Mouse (Mus musculus): ENCODE results near the gene Gm17268.

Gene Gm17268

DNA sequence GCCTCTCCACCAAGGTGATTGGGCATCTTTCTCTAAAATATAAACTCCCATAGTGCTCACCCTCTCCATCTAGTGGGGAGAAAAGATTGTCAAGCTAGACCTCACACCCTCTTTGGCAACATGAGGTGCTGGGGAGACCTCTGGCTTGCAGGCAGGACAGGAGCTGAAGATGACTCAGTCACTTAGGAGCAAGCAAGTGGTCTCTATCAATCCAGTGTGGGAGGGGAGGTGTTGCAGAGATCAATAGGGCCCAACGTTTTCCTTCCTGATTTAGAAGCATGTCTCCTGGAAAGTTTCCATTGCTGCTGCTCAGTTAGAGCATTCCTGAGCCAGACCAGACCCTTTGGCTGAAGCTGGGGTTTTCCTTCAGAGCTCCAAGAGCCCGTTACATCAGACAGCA lies at the start of gene Gm17268:
Gene Gm17268 (minus strand): TSS at position 28 of the 400 bp plus-strand sequence.
- no peak for DNase-seq

- no peak for DNase-seq
These were observed 46.0 kb upstream of the Gm17268 start for GRCm38 (mm10) chr11:82084360-82084759.

DNA sequence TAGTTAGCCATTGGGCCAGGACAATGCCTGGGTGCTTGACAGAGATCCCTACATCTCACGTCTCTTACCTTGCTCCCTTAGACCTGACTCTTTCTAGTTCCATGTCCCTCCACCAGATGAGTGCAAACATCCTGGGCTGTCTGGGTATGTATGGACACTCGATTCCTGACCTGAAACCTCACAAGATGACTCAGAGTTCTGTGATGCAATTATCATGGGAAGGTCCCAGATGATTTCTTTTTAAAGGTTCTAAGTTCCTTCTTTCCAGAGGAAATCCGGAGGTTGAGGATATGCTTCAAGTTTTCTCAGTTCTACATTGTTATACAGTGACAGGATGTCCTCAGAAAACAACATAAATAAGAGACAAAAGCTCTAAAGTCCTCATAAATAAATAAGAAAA lies 42.5 kb upstream of the Gm17268 start:
- no peak for DNase-seq

- no peak for DNase-seq
These were observed 39.9 kb upstream of the Gm17268 start for GRCm38 (mm10) chr11:82078136-82078730.

- DNase-seq: no peak
These were observed 38.7 kb upstream of the Gm17268 start for GRCm38 (mm10) chr11:82077031-82077430.

DNA sequence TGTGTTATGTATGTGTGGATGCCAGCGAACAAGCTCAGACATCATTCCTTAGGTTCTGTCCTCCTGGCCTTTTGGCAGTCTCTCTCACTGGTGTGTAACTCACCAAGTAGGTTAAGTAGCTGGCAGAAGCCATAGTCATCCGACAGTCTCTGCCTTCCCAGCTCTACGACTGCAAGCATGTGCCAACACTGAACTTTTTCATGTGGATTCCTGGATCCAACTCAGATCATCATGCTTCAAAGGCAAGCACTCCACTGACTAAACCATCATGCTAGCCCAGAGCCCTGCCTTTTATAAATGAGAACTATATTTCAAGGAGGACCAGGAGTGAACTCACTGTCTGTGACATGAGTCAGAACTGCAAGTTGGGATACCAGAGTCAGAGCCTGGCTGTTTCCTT lies 35.3 kb upstream of the Gm17268 start:
- no peak for DNase-seq

GRCm38 (mm10) chr11:82072984-82073383 lies 34.6 kb upstream of the Gm17268 start:
- peak in 1 of 2 experiments; percentile 7 for DNase-seq

- peak in 1 of 2 experiments; percentile 5 for DNase-seq
These were observed 34.0 kb upstream of the Gm17268 start for GRCm38 (mm10) chr11:82072374-82072773.

GRCm38 (mm10) chr11:82071076-82071475 lies 32.7 kb upstream of the Gm17268 start:
- peak in 1 of 2 experiments; percentile 29 for DNase-seq

- no peak for DNase-seq
These were observed 28.7 kb upstream of the Gm17268 start for GRCm38 (mm10) chr11:82066953-82067571.

DNA sequence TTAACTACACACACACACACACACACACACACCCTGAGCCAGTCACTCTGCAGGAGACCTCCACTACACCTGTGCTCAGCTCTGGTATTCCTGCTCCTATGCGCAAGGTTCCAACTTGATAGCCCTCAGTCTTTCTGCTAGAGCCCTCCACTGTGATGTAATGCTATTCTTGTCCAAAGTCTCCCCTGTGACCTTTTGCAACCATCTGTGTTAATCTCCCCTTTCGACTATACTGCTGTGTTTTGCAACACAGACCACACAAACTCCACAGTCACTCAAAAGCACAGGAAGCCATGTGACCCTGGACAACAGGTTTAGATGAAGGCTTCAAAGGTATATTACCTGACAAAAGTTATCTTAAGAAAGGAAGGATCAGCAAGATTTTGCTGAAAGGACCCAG lies 25.1 kb upstream of the Gm17268 start:
- no peak for DNase-seq

DNA sequence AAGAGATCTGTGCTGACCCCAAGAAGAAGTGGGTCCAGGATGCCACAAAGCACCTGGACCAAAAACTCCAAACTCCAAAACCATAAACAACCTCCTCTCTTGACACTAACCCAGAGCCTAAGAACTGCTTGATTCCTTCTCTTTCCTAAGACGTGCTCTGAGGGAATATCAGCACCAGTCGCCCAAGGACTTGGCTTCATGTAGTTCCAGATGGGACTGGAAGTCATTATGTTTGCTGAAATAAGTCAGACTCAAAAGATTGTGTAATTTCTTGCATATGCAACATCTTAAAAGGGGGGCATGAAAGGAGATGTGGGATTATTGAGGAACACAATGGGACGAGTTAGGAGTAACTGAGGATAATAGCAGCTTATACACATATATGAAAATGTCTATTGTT lies 23.9 kb upstream of the Gm17268 start:
- DNase-seq: no peak

DNA sequence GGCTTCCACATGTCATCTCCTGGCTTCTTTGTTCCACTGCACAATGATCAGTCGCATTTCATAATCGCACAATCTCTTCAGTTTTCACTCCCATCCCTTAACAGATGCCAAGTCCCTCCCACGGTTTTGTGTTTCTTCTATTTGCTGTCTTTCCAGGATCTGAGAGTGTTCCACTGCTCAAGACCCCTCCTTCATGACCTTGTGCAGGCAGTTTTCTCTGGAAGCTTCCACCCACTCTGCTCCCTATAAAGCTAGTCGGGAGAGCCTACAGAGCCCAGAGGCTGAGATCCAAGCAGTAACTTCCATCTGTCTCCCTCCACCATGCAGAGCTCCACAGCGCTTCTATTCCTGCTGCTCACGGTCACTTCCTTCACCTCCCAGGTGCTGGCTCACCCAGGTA lies 19.3 kb upstream of the Gm17268 start, which contains the start of gene Ccl11:
Gene Ccl11 (plus strand): TSS at position 178 of the 400 bp plus-strand sequence.
- peak in 1 of 2 experiments; percentile 5 for DNase-seq

- DNase-seq: no peak
These were observed 15.5 kb upstream of the Gm17268 start for GRCm38 (mm10) chr11:82053849-82054248.

- DNase-seq: peak; percentile 43 to 70
These were observed 9.5 kb upstream of the Gm17268 start for GRCm38 (mm10) chr11:82047746-82048415.

DNA sequence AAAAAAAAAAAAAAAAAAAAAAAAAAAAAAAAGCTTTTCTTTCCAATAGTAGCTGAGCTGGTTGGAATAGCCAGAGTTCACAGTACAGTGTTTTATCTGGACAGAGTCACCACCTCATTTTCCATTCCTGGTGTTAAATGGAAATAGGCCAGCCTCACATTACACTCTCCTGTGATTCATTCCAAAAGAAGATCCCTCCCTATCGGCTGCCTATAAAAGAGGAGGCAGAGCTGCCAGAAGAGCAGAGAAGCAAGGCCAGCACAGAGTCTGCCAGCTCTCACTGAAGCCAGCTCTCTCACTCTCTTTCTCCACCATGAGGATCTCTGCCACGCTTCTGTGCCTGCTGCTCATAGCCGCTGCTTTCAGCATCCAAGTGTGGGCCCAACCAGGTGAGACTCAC lies 7.1 kb upstream of the Gm17268 start, which contains the start of gene Ccl7:
Gene Ccl7 (plus strand): TSS at position 242 of the 400 bp plus-strand sequence.
- peak in 1 of 2 experiments; percentile 4 for DNase-seq

DNA sequence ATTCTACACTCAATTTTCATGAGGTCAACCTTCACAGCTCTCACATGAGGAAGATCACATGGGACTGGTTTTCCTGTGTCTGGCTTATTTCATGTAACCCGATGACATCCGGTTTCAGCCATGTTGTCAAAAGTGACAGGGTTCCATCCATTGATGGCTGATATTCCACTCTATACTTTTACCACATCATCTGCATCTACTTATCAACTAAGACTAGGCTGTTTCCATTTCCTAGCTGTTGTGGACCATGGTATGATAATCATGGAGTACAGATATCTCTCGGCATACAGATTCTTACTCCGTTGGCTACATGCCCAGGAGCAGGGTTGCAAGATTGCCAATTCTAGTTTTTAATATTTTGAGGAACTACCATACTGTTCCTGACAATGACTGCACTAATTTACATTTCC lies 3.3 kb upstream of the Gm17268 start:
- DNase-seq: no peak

DNA sequence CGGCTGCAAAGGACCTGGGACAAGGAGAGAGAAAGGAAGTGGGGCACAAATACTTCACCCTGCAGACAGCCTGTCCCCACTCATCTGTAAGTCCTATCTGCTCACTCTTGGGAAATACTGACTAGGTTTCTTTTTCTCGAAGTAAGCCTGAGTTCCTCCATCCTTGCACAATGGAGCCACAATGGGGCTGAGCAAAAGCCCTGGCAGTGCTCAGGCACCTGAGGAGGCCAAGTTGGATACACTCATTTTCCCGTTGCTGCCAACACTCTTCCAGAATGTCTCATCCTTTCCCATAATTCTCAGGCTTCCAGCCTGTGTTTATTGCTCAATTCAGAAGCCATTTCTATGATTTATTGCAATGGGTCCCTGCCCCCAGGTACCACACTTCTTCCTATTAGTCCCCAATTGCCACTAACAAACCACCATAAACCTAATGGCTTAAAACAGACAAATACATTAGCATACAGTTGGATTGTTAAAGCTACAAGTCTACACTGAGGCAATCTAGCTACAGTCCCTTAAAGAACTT lies 834 bp upstream of the Gm17268 start:
- no peak for DNase-seq

DNA sequence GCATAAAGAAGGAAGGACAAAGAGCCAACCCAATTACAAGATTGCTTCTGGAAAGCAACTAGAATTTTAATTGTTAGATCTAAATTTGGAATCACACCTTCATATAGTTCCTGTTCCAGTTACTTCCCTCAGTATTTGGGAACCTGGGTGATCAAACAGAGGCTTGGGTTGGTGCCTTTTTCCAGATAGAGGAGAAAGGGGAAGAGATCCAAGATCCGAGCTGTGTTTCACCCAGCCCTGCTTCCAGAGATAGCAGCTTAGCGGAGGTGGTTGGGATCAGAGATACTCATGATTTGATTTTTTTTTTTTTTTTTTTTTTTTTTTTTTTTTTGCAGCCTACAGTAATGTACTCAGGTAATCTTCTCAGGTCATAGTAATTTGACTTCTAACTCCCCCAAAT lies 2.5 kb downstream of the Gm17268 start:
- DNase-seq: no peak

GRCm38 (mm10) chr11:82035356-82035755 lies 3.0 kb downstream of the Gm17268 start, which contains the start of gene Ccl2:
Gene Ccl2, plus strand, starts transcription at chr11:82035571.
- peak; percentile 66 to 82 for DNase-seq

DNA sequence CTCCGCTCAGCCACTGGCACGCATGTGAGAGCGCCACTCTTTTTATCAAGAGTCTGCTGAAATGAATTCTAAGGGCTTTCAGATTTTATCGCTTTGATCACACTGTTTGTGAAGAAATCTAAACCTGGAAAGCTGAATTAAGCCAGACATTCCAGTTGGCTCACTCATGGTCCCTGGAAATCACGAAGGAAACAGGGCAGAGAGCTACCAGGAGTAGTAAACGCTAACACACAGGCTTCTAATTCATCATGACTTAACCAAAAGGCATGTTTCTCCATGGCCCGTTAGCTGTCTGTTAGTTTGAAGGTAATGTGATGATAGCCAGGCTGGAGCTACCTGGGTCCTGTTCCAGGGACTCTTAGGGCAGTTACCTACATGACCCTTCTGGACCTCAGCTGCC lies 3.9 kb downstream of the Gm17268 start:
- DNase-seq: no peak

GRCm38 (mm10) chr11:82032678-82033344 lies 5.6 kb downstream of the Gm17268 start:
- DNase-seq: peak; percentile 59 to 85

DNA sequence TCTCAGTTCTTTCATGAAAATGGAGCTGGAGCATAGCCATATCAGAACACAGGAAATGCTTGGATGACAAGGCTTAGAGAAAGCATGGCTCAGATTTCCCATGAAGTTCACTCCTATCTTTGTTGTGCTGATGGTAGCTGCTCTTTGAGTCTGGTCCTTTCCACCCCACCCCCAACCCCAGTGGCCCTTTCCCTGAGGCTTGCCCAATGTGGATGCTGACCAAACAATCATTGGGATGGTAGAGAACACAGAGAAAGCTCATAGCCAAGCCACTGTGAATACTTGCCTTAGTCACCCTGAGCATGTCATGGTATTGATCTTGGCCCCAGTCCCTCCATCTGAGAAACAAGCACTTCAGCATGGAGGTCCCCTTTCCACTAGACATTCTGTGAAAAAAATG lies 6.2 kb downstream of the Gm17268 start:
- no peak for DNase-seq
